Mouse (Mus musculus): ENCODE measurements around the gene Rcl1. TPM values are rescaled to one million over a fixed set of nuclear protein-coding genes. Genes with fewer than 3 reads are reported as not detected.

Rcl1 gene
- total and polyA plus RNA-seq, 3 experiments: 63.4 to 126 (median 109) TPM

- in situ Hi-C loops (cut with MboI; ENCODE audit: low pct_ligation_motif_present, low pct_unique_long_range_greater_than_20kb, low sequenced_read_pairs): no loop called here
- H3K4me1 ChIP-seq (ENCODE audit: control insufficient read depth in 1 of 2, insufficient read depth in 2 of 2): no peaks in the 10 kb centered on the region
- H3K9me3 ChIP-seq (replicated peaks; ENCODE audit: low read length): no peaks in the 10 kb centered on the region
- dilution Hi-C loops (cut with MboI; ENCODE audit: extremely low pct_ligation_motif_present, extremely low pct_unique_long_range_greater_than_20kb, low sequenced_read_pairs): no loop called here
- H3K36me3 ChIP-seq (replicated peaks in 1 of 2; ENCODE audit: control insufficient read depth in 1 of 2, insufficient read depth in 1 of 2, low read length in 1 of 2): peaks cover 66 to 98% of the 10 kb centered on the region in 2 experiments
- H3K9ac ChIP-seq (ENCODE audit: insufficient read depth, low read depth): no peak overlapping the region
- H3K79me2 ChIP-seq (replicated peaks; ENCODE audit: control insufficient read depth, extremely low read depth, insufficient read depth, poor library complexity, severe bottlenecking): no peaks in the 10 kb centered on the region
- H3K27me3 ChIP-seq (replicated peaks): no peaks in the 10 kb centered on the region
- no peak overlapping the region for H3K4me3 ChIP-seq (replicated peaks in 1 of 3; ENCODE audit: low read depth in 2 of 3, low read length in 2 of 3, poor library complexity in 1 of 3)
- H3K27ac ChIP-seq (ENCODE audit: insufficient read depth, low read depth): no peak overlapping the region
- TF ChIP-seq ZMIZ1 (IDR thresholded peaks at IDR 0.05; ENCODE audit: low read depth, low read length) (no peak), RCOR1 (conservative IDR thresholded peaks at IDR 0.05; ENCODE audit: low read depth, low read length) (no peak), TBP (conservative IDR thresholded peaks at IDR 0.05; ENCODE audit: low read depth, low read length) (no peak), EP300 (IDR thresholded peaks at IDR 0.05; ENCODE audit: low read length) (no peak), GABPA (IDR thresholded peaks at IDR 0.05; ENCODE audit: insufficient replicate concordance, low read depth, low read length) (no peak), RAD21 (IDR thresholded peaks at IDR 0.05; ENCODE audit: low read depth, low read length) (no peak)
- no peak for DNase-seq (ENCODE audit: extremely low read depth)
- no peak overlapping the region for H3K4me2 ChIP-seq (ENCODE audit: insufficient read depth, low read depth, poor library complexity, severe bottlenecking)
Measured at GRCm38 (mm10) chr19:29131171-29131570, 30.0 kb downstream of the Rcl1 start.

- in situ Hi-C loops (cut with MboI; ENCODE audit: low pct_ligation_motif_present, low pct_unique_long_range_greater_than_20kb, low sequenced_read_pairs) (no loop called here), dilution Hi-C loops (cut with MboI; ENCODE audit: extremely low pct_ligation_motif_present, extremely low pct_unique_long_range_greater_than_20kb, low sequenced_read_pairs) (no loop called here)
- Histone ChIP-seq H3K27me3 (replicated peaks) (no peaks in the 10 kb centered on the region), H3K4me1 (ENCODE audit: control insufficient read depth in 1 of 2, insufficient read depth in 2 of 2) (no peaks in the 10 kb centered on the region), H3K4me3 (replicated peaks in 1 of 3; ENCODE audit: low read depth in 2 of 3, low read length in 2 of 3, poor library complexity in 1 of 3) (no peak overlapping the region), H3K27ac (ENCODE audit: insufficient read depth, low read depth) (no peak overlapping the region), H3K79me2 (replicated peaks; ENCODE audit: control insufficient read depth, extremely low read depth, insufficient read depth, poor library complexity, severe bottlenecking) (no peaks in the 10 kb centered on the region), H3K36me3 (replicated peaks in 1 of 2; ENCODE audit: control insufficient read depth in 1 of 2, insufficient read depth in 1 of 2, low read length in 1 of 2) (peaks cover 67 to 96% of the 10 kb centered on the region in 2 experiments), H3K4me2 (ENCODE audit: insufficient read depth, low read depth, poor library complexity, severe bottlenecking) (no peak overlapping the region), H3K9me3 (replicated peaks; ENCODE audit: low read length) (no peaks in the 10 kb centered on the region), H3K9ac (ENCODE audit: insufficient read depth, low read depth) (no peak overlapping the region)
- TF ChIP-seq JUN (IDR thresholded peaks at IDR 0.05; ENCODE audit: insufficient read depth, low read depth, low read length) (no peak), MAFK (IDR thresholded peaks at IDR 0.05; ENCODE audit: insufficient replicate concordance, low read length) (no peak), MXI1 (IDR thresholded peaks at IDR 0.05; ENCODE audit: low read depth, low read length) (no peak), ETS1 (conservative IDR thresholded peaks at IDR 0.05; ENCODE audit: low read depth, low read length) (no peak), JUND (conservative IDR thresholded peaks at IDR 0.05; ENCODE audit: low read depth, low read length) (no peak), EP300 (IDR thresholded peaks at IDR 0.05; ENCODE audit: low read length) (no peak), POLR2AphosphoS2 (IDR thresholded peaks at IDR 0.05; ENCODE audit: low read depth, low read length) (no peak), UBTF (IDR thresholded peaks at IDR 0.05; ENCODE audit: low read depth, low read length) (no peak), SMC3 (IDR thresholded peaks at IDR 0.05; ENCODE audit: low read depth, low read length) (no peak), ZMIZ1 (IDR thresholded peaks at IDR 0.05; ENCODE audit: low read depth, low read length) (no peak), POLR2A (IDR thresholded peaks at IDR 0.05; ENCODE audit: low read depth, low read length) (no peak), BHLHE40 (IDR thresholded peaks at IDR 0.05; ENCODE audit: low read depth, low read length) (no peak), CHD2 (IDR thresholded peaks at IDR 0.05; ENCODE audit: low read length) (no peak)
- no peak for DNase-seq (ENCODE audit: extremely low read depth)
Measured at GRCm38 (mm10) chr19:29134293-29134692, 33.1 kb downstream of the Rcl1 start.

Data from CH12.LX (cell line).